Mouse (Mus musculus): ENCODE data around the gene Taar7e. TPM values are rescaled to one million over a fixed set of nuclear protein-coding genes. Genes with fewer than 3 reads are reported as not detected.

Gene Taar7e
- not detected in 2 replicates for polyA plus RNA-seq (2012; ENCODE audit: insufficient read depth, insufficient read length, missing spikeins)

DNA sequence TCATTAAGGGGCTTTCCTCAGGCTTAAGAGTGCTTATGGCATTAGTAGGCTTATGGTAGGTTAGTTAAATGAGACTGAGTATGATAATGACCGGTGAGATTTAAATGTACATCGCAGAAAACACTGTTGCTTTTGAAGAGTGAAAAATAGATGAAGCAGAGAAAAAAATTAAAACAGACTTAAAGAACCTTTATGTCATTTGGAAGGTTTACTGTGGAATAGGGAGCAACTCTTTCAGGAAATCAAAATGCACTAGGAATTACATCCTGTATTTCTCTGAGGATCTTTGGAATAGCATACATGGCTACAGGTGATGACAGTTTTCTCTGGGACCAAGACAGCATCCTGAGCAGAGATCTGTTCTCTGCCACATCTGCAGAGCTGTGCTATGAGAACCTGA, at the start of gene Taar7e:
Gene Taar7e, plus strand, starts transcription at position 301 of the 400 bp plus-strand sequence.
- TF ChIP-seq POLR2A (IDR thresholded peaks at IDR 0.05; ENCODE audit: borderline replicate concordance, low read depth, low read length) (no peak), CTCF (IDR thresholded peaks at IDR 0.05; ENCODE audit: low read depth, low read length) (no peak)
- Histone ChIP-seq H3K27ac (ENCODE audit: insufficient read depth, low read depth, low read length) (no peak within 1 kb of the TSS), H3K4me3 (ENCODE audit: insufficient read depth, low read length) (no peak within 1 kb of the TSS), H3K4me1 (ENCODE audit: control insufficient read depth, insufficient read depth, low read length) (peaks cover 4% of the 10 kb centered on the region)

DNA sequence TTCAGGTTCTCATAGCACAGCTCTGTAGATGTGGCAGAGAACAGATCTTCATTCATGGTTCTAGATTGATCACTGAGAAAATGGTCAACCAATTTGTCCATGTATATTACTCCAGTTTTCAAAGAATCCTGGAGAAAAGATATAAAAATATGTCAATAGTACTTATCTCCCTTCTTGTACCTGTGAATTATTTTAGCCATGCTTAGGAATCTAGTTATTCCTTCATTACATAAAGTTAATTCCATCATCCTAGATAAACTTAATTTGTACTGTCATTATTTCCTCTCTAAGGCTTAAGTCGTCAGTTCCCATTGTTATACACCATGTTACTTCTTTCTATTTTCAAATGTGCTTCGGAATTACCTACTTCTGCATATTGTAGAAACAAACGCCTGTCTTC, 44.0 kb upstream of the Taar7e start, which contains the start of gene Taar7a:
Gene Taar7a, minus strand, starts transcription at position 101 of the 400 bp plus-strand sequence.
- H3K4me3 ChIP-seq (ENCODE audit: insufficient read depth, low read length) = no peak within 1 kb of the TSS
- H3K27ac ChIP-seq (ENCODE audit: insufficient read depth, low read depth, low read length) = no peak within 1 kb of the TSS
- no peak for TF ChIP-seq CTCF (IDR thresholded peaks at IDR 0.05; ENCODE audit: low read depth, low read length)
- no peak for TF ChIP-seq POLR2A (IDR thresholded peaks at IDR 0.05; ENCODE audit: borderline replicate concordance, low read depth, low read length)
- H3K4me1 ChIP-seq (ENCODE audit: control insufficient read depth, insufficient read depth, low read length) = no peaks in the 10 kb centered on the region

DNA sequence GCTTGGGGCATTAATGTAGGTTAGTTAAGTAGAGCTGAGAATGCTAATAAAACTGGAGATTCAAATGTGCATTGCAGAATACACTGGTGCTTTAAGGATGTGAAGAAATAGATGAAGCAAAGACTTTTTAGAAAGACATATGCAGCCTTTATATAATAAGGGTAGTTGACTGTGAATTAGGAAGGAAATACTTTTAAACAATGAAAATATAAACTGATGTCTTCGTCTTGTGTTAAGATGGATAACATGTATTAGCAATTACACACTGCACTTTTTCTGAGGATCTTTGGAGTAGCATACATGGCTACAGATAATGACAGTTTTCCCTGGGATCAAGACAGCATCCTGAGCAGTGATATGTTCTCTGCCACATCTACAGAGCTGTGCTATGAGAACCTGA, 37.8 kb upstream of the Taar7e start, which contains the start of gene Taar7b:
Gene Taar7b, plus strand, starts transcription at position 301 of the 400 bp plus-strand sequence.
- H3K4me1 ChIP-seq (ENCODE audit: control insufficient read depth, insufficient read depth, low read length) = no peaks in the 10 kb centered on the region
- TF ChIP-seq CTCF (IDR thresholded peaks at IDR 0.05; ENCODE audit: low read depth, low read length) = no peak
- H3K27ac ChIP-seq (ENCODE audit: insufficient read depth, low read depth, low read length) = no peak within 1 kb of the TSS
- no peak within 1 kb of the TSS for H3K4me3 ChIP-seq (ENCODE audit: insufficient read depth, low read length)

DNA sequence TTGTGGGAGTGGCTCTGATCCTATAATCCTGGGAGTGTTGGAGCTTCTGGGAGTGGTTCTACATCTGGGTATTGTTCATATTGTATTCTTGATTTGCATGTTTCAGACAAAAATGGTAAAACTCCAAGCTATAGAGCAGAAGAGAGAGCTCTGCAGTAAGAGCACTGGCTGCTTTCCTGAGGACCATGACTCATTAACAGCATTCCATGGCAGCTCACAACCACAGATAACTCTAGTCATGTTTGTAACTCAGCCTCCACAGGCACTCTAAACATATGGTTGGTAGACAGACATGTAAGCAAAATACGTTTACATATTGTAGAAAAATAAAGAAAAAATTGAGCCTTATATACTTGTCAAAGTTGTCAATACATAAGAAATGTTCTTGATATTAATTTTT, 31.0 kb upstream of the Taar7e start:
- no peaks in the 10 kb centered on the region for H3K4me1 ChIP-seq (ENCODE audit: control insufficient read depth, insufficient read depth, low read length)
- H3K4me3 ChIP-seq (ENCODE audit: insufficient read depth, low read length) = no peak overlapping the region
- TF ChIP-seq CTCF (IDR thresholded peaks at IDR 0.05; ENCODE audit: low read depth, low read length) = no peak
- no peak for TF ChIP-seq POLR2A (IDR thresholded peaks at IDR 0.05; ENCODE audit: borderline replicate concordance, low read depth, low read length)
- H3K27ac ChIP-seq (ENCODE audit: insufficient read depth, low read depth, low read length) = no peak overlapping the region

DNA sequence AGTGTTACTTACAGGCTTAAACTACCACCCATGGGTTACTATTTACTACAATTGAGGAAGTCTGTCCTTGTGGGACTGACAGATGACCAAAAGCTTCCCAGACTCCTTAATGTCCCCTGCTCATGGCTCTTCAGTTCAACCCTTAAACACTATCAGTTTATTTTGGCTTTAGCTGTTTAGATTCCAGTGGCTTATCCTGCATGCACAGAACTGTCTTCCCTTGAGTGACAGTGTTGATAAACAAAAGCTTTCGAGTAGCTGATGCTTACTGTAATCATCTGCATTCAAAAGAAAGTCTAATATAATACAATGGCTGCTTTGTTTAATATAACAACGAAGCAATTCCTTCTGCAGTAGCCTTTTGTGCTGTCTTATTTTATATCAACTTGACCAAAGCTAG, 30.4 kb upstream of the Taar7e start:
- no peaks in the 10 kb centered on the region for H3K4me1 ChIP-seq (ENCODE audit: control insufficient read depth, insufficient read depth, low read length)
- H3K27ac ChIP-seq (ENCODE audit: insufficient read depth, low read depth, low read length) = no peak overlapping the region
- no peak overlapping the region for H3K4me3 ChIP-seq (ENCODE audit: insufficient read depth, low read length)

DNA sequence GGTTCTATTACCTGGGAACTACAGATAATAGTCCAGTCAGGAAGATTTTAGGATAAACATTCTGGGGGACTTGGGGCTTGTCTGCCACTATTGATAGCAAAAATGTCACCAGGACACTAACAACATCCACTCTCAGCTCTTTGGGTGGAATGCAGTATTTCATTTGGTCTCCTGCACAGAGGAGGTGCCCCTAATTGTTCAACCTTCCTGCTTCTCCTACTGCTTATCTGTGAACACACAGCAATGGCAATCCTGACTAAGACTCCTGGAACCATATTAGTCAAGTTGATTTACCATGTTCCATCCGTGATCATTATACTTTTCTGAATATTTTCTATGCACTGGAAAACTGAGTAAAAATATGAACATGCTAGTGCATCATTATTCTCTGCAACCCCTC, 29.3 kb upstream of the Taar7e start:
- Histone ChIP-seq H3K4me1 (ENCODE audit: control insufficient read depth, insufficient read depth, low read length) (no peaks in the 10 kb centered on the region), H3K4me3 (ENCODE audit: insufficient read depth, low read length) (no peak overlapping the region), H3K27ac (ENCODE audit: insufficient read depth, low read depth, low read length) (no peak overlapping the region)
- TF ChIP-seq POLR2A (IDR thresholded peaks at IDR 0.05; ENCODE audit: borderline replicate concordance, low read depth, low read length) (no peak), CTCF (IDR thresholded peaks at IDR 0.05; ENCODE audit: low read depth, low read length) (no peak)

More for the DNA sequence above, 30.4 kb upstream of the Taar7e start:
- TF ChIP-seq POLR2A (IDR thresholded peaks at IDR 0.05; ENCODE audit: borderline replicate concordance, low read depth, low read length) (no peak), CTCF (IDR thresholded peaks at IDR 0.05; ENCODE audit: low read depth, low read length) (no peak)

DNA sequence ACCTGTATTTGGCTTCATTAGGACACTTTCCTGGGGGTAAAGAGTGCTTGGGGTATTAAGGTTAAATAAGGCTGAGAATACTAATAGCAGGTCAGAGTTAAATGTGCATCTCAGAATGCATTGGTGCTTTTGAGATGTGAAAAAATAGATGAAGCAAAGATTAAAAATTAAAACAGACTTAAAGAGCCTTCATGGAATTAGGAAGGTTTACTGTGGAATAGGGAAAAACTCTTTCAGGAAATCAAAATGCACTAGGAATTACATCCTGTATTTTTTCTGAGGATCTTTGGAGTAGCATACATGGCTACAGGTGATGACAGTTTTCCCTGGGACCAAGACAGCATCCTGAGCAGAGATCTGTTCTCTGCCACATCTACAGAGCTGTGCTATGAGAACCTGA, 10.5 kb upstream of the Taar7e start, which contains the start of gene Taar7d:
Gene Taar7d, plus strand, starts transcription at position 301 of the 400 bp plus-strand sequence.
- H3K4me1 ChIP-seq (ENCODE audit: control insufficient read depth, insufficient read depth, low read length) = no peaks in the 10 kb centered on the region
- H3K4me3 ChIP-seq (ENCODE audit: insufficient read depth, low read length) = no peak within 1 kb of the TSS
- TF ChIP-seq CTCF (IDR thresholded peaks at IDR 0.05; ENCODE audit: low read depth, low read length) = no peak
- no peak for TF ChIP-seq POLR2A (IDR thresholded peaks at IDR 0.05; ENCODE audit: borderline replicate concordance, low read depth, low read length)
- no peak within 1 kb of the TSS for H3K27ac ChIP-seq (ENCODE audit: insufficient read depth, low read depth, low read length)

DNA sequence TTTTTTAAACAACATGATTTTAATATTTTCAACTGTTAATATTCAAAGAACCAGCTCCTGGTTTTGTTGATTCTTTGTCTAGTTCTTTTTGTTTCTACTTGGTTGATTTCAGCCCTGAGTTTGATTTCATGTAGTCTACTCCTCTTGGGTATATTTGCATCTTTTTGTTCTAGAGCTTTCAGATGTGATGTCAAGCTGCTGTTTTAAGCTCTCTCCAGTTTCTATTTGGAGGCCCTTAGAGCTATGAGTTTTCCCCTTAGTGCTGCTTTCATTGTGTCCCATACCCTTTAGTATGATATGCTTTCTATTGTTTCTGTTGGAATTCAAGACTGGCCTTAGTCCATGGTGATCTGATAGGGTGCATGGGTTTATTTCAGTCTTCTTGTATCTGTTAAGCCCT, 6.1 kb upstream of the Taar7e start:
- Histone ChIP-seq H3K4me3 (ENCODE audit: insufficient read depth, low read length) (no peak overlapping the region), H3K27ac (ENCODE audit: insufficient read depth, low read depth, low read length) (no peak overlapping the region), H3K4me1 (ENCODE audit: control insufficient read depth, insufficient read depth, low read length) (no peaks in the 10 kb centered on the region)
- TF ChIP-seq POLR2A (IDR thresholded peaks at IDR 0.05; ENCODE audit: borderline replicate concordance, low read depth, low read length) (no peak), CTCF (IDR thresholded peaks at IDR 0.05; ENCODE audit: low read depth, low read length) (no peak)

DNA sequence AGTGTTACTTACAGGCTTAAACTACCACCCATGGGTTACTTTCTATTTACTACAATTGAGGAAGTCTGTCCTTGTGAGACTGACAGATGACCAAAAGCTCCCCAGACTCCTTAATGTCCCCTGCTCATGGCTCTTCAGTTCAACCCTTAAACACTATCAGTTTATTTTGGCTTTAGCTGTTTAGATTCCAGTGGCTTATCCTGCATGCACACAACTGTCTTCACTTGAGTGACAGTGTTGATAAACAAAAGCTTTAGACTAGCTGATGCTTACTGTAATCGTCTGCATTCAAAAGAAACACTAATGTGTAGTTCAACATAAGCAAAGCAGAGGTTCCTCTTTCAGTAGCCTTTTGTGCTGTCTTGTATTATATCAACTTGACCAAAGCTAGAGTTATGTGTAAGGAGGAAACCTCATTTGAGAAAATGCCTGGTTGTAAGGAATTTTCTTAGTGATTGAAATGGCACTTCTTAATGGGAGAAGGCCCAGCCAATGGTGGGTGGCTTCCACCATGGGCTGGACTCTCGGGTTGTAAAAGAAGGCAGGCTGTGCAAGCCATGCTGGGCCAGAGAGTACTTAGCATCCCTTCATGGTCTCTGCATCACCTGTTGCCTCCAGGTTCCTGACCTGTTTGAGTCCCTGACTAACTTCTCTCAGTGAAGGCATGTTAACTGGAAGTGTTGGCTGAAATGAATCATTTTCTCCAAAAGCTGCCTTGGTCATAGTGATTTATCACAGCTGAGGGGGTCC, 2.9 kb downstream of the Taar7e start:
- H3K4me1 ChIP-seq (ENCODE audit: control insufficient read depth, insufficient read depth, low read length) = peaks cover 4% of the 10 kb centered on the region
- H3K4me3 ChIP-seq (ENCODE audit: insufficient read depth, low read length) = no peak overlapping the region
- peak overlapping the region; percentile 35; the same call in 1 of the 2 replicates for H3K27ac ChIP-seq (ENCODE audit: insufficient read depth, low read depth, low read length)
- TF ChIP-seq CTCF (IDR thresholded peaks at IDR 0.05; ENCODE audit: low read depth, low read length) (no peak), POLR2A (IDR thresholded peaks at IDR 0.05; ENCODE audit: borderline replicate concordance, low read depth, low read length) (no peak)

DNA sequence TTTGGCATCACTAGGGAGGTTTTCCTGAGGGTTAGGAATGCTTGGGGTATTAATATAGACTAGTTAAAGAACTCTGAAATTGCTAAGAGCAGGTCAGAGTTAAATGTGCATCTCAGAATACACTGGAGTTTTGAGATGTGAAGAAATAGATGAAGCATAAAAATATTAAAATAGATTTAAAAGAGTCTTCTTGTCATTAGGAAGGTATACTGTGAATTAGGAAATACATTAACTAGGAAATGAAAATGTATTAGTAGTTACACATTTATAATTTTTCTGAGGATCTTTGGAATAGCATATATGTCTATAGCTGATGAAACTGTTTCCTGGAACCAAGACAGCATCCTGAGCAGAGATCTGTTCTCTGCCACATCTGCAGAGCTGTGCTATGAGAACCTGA, 11.8 kb downstream of the Taar7e start, which contains the start of gene Taar7f:
Gene Taar7f, plus strand, starts transcription at position 301 of the 400 bp plus-strand sequence.
- H3K27ac ChIP-seq (ENCODE audit: insufficient read depth, low read depth, low read length) = no peak within 1 kb of the TSS
- H3K4me1 ChIP-seq (ENCODE audit: control insufficient read depth, insufficient read depth, low read length) = no peaks in the 10 kb centered on the region
- no peak for TF ChIP-seq POLR2A (IDR thresholded peaks at IDR 0.05; ENCODE audit: borderline replicate concordance, low read depth, low read length)
- TF ChIP-seq CTCF (IDR thresholded peaks at IDR 0.05; ENCODE audit: low read depth, low read length) = no peak
- no peak within 1 kb of the TSS for H3K4me3 ChIP-seq (ENCODE audit: insufficient read depth, low read length)
